Mouse (Mus musculus): ENCODE measurements around the gene Stat1. TPM values are rescaled to one million over a fixed set of nuclear protein-coding genes. Genes with fewer than 3 reads are reported as not detected.
A peak's percentile ranks its signal among the peaks of the same experiment; 100 is the strongest.

Gene Stat1
- polyA plus RNA-seq, 1 experiment, result 255 TPM

DNA sequence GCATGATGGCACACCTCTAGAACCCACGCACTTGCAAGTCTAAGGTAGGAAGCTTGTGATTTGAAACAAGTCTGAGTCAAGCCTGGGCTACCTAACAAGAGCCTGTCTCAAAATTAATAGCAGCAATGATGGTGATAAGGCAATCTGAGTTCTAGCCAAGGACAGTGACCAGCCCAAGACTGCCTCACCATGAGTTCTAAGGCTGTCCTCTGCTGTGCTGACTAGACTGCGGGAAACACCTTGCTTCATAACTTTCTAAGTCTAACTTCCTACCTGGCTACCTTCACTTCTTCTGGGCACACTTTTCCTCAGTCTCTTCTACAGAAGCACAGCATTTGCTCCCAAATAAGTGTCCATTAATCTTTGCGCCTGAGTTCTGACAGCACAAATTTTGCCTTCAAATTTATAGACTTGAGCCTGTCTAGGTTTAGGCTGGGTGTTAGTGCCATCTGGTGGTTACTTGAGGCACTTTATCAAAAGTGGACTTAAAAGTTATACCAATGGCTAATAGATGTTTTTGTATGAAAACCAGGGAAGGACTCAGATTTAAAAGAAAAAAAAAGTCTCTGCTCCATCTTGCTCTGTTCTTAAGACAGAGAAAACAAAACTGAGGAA lies 20.5 kb upstream of the Stat1 start:
- no peaks in the 10 kb centered on the region for H3K27me3 ChIP-seq (ENCODE audit: control insufficient read depth, insufficient read depth, low read length)
- H3K4me3 ChIP-seq (ENCODE audit: control insufficient read depth, insufficient read depth, low read length), result no peak overlapping the region
- DNase-seq, result peak; percentile 51
- TF ChIP-seq POLR2A (IDR thresholded peaks at IDR 0.05; ENCODE audit: control insufficient read depth, extremely low read depth, insufficient read depth, low read length, poor library complexity), result no peak
- no peaks in the 10 kb centered on the region for H3K4me1 ChIP-seq (replicated peaks; ENCODE audit: control insufficient read depth, insufficient read depth, low read length)
- no peak overlapping the region for H3K27ac ChIP-seq (ENCODE audit: control insufficient read depth, insufficient read depth, low read length)
- H3K36me3 ChIP-seq (ENCODE audit: control insufficient read depth, insufficient read depth, low read length), result peaks cover 8% of the 10 kb centered on the region; the same call in 1 of the 2 replicates
- WGBS, result 91% methylated on average over 3 of the region's 3 CpGs

GRCm38 (mm10) chr1:52100496-52100895 lies 18.7 kb upstream of the Stat1 start:
- DNase-seq, result peak; percentile 67
- 53% methylated on average over 6 of the region's 6 CpGs for WGBS
- H3K27ac ChIP-seq (ENCODE audit: control insufficient read depth, insufficient read depth, low read length), result no peak overlapping the region
- peaks cover 9% of the 10 kb centered on the region for H3K36me3 ChIP-seq (ENCODE audit: control insufficient read depth, insufficient read depth, low read length)
- TF ChIP-seq POLR2A (IDR thresholded peaks at IDR 0.05; ENCODE audit: control insufficient read depth, extremely low read depth, insufficient read depth, low read length, poor library complexity) (no peak), CTCF (IDR thresholded peaks at IDR 0.05; ENCODE audit: borderline replicate concordance, control insufficient read depth, extremely low read depth, insufficient read depth, low read length, poor library complexity) (no peak)
- H3K27me3 ChIP-seq (ENCODE audit: control insufficient read depth, insufficient read depth, low read length), result no peaks in the 10 kb centered on the region
- H3K4me3 ChIP-seq (ENCODE audit: control insufficient read depth, insufficient read depth, low read length), result no peak overlapping the region
- no peaks in the 10 kb centered on the region for H3K4me1 ChIP-seq (replicated peaks; ENCODE audit: control insufficient read depth, insufficient read depth, low read length)

DNA sequence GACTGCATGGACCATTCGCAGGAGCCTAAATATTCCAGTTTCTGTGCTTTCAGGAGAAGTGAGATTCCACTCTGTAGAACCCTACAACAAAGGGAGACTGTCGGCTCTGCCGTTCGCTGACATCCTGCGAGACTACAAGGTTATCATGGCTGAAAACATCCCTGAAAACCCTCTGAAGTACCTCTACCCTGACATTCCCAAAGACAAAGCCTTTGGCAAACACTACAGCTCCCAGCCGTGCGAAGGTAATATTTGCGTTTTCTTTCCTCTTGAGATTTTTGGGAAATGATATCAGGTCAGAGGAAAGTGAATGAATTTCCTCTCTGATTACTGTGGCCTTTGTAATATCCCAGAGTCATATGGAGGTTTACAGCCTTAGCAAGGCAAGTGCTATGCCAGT lies 16.4 kb upstream of the Stat1 start:
- Histone ChIP-seq H3K4me1 (replicated peaks; ENCODE audit: control insufficient read depth, insufficient read depth, low read length) (no peaks in the 10 kb centered on the region), H3K4me3 (ENCODE audit: control insufficient read depth, insufficient read depth, low read length) (no peak overlapping the region), H3K36me3 (ENCODE audit: control insufficient read depth, insufficient read depth, low read length) (peaks cover 13% of the 10 kb centered on the region), H3K27ac (ENCODE audit: control insufficient read depth, insufficient read depth, low read length) (no peak overlapping the region), H3K27me3 (ENCODE audit: control insufficient read depth, insufficient read depth, low read length) (no peaks in the 10 kb centered on the region)
- 97% methylated on average over 8 of the region's 8 CpGs for WGBS
- TF ChIP-seq CTCF (IDR thresholded peaks at IDR 0.05; ENCODE audit: borderline replicate concordance, control insufficient read depth, extremely low read depth, insufficient read depth, low read length, poor library complexity) (no peak), POLR2A (IDR thresholded peaks at IDR 0.05; ENCODE audit: control insufficient read depth, extremely low read depth, insufficient read depth, low read length, poor library complexity) (no peak)
- no peak for DNase-seq

DNA sequence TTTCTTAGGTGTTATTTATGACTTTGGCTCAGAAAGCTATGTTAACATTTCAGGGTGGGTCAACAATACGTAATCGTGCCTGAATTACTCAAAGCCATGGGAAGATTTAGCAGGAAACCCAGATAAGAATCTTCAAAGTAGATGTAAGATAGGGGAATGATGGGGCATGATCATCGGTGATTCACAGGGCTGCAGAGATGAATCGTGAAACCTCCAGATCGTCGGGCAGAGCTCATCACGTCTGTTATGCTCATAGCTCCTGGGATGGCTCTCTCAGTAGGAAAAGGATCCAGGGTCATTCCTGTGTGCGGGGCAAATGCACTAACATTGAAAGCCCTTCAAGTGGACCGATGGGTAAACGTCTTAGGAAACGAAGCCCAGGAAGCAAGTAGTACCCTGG lies 12.0 kb upstream of the Stat1 start:
- peaks cover 13% of the 10 kb centered on the region for H3K36me3 ChIP-seq (ENCODE audit: control insufficient read depth, insufficient read depth, low read length)
- 96% methylated on average over 11 of the region's 11 CpGs for WGBS
- H3K27me3 ChIP-seq (ENCODE audit: control insufficient read depth, insufficient read depth, low read length), result no peaks in the 10 kb centered on the region
- no peaks in the 10 kb centered on the region for H3K4me1 ChIP-seq (replicated peaks; ENCODE audit: control insufficient read depth, insufficient read depth, low read length)
- no peak for TF ChIP-seq CTCF (IDR thresholded peaks at IDR 0.05; ENCODE audit: borderline replicate concordance, control insufficient read depth, extremely low read depth, insufficient read depth, low read length, poor library complexity)
- DNase-seq, result no peak
- no peak overlapping the region for H3K27ac ChIP-seq (ENCODE audit: control insufficient read depth, insufficient read depth, low read length)
- H3K4me3 ChIP-seq (ENCODE audit: control insufficient read depth, insufficient read depth, low read length), result no peak overlapping the region

DNA sequence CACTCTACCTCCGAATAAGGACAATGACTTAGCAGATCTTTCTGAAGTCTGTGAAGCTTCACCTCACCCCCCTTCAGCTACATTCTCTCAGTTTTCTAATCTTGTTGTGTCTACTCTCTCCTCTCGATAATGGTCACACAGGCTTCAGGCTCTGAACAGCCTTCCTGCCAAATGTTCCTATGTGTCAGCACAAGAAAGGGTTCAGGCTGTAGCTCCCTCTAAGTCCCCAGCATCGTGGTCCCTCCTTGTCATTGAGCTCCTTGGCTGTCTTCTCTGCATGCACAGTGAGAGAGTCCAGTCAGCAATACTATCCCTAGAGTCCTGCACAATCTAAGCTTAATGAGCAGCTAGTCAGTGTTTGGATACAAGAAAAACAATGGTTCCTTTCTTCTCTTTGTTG lies 8.0 kb upstream of the Stat1 start:
- H3K27ac ChIP-seq (ENCODE audit: control insufficient read depth, insufficient read depth, low read length), result no peak overlapping the region
- H3K36me3 ChIP-seq (ENCODE audit: control insufficient read depth, insufficient read depth, low read length), result no peaks in the 10 kb centered on the region; the same call in 1 of the 2 replicates
- 49% methylated on average over 3 of the region's 3 CpGs for WGBS
- H3K4me3 ChIP-seq (ENCODE audit: control insufficient read depth, insufficient read depth, low read length), result no peak overlapping the region
- TF ChIP-seq CTCF (IDR thresholded peaks at IDR 0.05; ENCODE audit: borderline replicate concordance, control insufficient read depth, extremely low read depth, insufficient read depth, low read length, poor library complexity) (no peak), POLR2A (IDR thresholded peaks at IDR 0.05; ENCODE audit: control insufficient read depth, extremely low read depth, insufficient read depth, low read length, poor library complexity) (no peak)
- no peaks in the 10 kb centered on the region; the same call in 1 of the 2 replicates for H3K4me1 ChIP-seq (replicated peaks; ENCODE audit: control insufficient read depth, insufficient read depth, low read length)
- no peak for DNase-seq
- H3K27me3 ChIP-seq (ENCODE audit: control insufficient read depth, insufficient read depth, low read length), result no peaks in the 10 kb centered on the region

- H3K27ac ChIP-seq (ENCODE audit: control insufficient read depth, insufficient read depth, low read length), result no peak overlapping the region
- no peaks in the 10 kb centered on the region for H3K27me3 ChIP-seq (ENCODE audit: control insufficient read depth, insufficient read depth, low read length)
- no peak overlapping the region for H3K4me3 ChIP-seq (ENCODE audit: control insufficient read depth, insufficient read depth, low read length)
- peaks cover 2% of the 10 kb centered on the region; the same call in 1 of the 2 replicates for H3K4me1 ChIP-seq (replicated peaks; ENCODE audit: control insufficient read depth, insufficient read depth, low read length)
- DNase-seq, result no peak
- no peaks in the 10 kb centered on the region for H3K36me3 ChIP-seq (ENCODE audit: control insufficient read depth, insufficient read depth, low read length)
- 78% methylated on average over 1 of the region's 1 CpGs for WGBS
- TF ChIP-seq CTCF (IDR thresholded peaks at IDR 0.05; ENCODE audit: borderline replicate concordance, control insufficient read depth, extremely low read depth, insufficient read depth, low read length, poor library complexity), result no peak
- TF ChIP-seq POLR2A (IDR thresholded peaks at IDR 0.05; ENCODE audit: control insufficient read depth, extremely low read depth, insufficient read depth, low read length, poor library complexity), result no peak
Measured at GRCm38 (mm10) chr1:52112301-52112700, 6.9 kb upstream of the Stat1 start.
